Mouse (Mus musculus): ENCODE measurements around the gene Pou2f3. TPM values are rescaled to one million over a fixed set of nuclear protein-coding genes. Genes with fewer than 3 reads are reported as not detected.
A peak's percentile ranks its signal among the peaks of the same experiment; 100 is the strongest.

Gene Pou2f3
- total and polyA plus RNA-seq, 3 experiments: 0.14 TPM; not detected in 2

- Histone ChIP-seq H3K27me3 (ENCODE audit: control insufficient read depth, insufficient read depth, low read length) (no peaks in the 10 kb centered on the region), H3K36me3 (ENCODE audit: control insufficient read depth, insufficient read depth, low read length) (peaks cover 17% of the 10 kb centered on the region), H3K4me3 (peak overlapping the region; percentile 90), H3K9ac (ENCODE audit: low read depth, low read length) (peak overlapping the region; percentile 15), H3K79me2 (replicated peaks; ENCODE audit: control insufficient read depth, insufficient read depth, low read length) (peaks cover 3% of the 10 kb centered on the region; the same call in 1 of the 2 replicates), H3K4me1 (ENCODE audit: control insufficient read depth, insufficient read depth, low read length) (peaks cover 17% of the 10 kb centered on the region), H3K27ac (peak overlapping the region; percentile 98)
- TF ChIP-seq CTCF (IDR thresholded peaks at IDR 0.05): 0 out of 2 replicates have a peak, but pooled peaks have one; percentile 5
- TF ChIP-seq POLR2A (IDR thresholded peaks at IDR 0.05; ENCODE audit: insufficient read depth, low read depth, low read length): no peak
- WGBS: 67% methylated on average over 2 of the region's 2 CpGs
- intact Hi-C loops (cut with DNase I): loop anchor here (2.0 kb wide), 1 partner anchor 64 kb away; no protein-coding TSS in a partner anchor
- DNase-seq: no peak
Observed at GRCm38 (mm10) chr9:43102931-43103330, 107.2 kb downstream of the Pou2f3 start.

- Histone ChIP-seq H3K27me3 (ENCODE audit: control insufficient read depth, insufficient read depth, low read length) (no peaks in the 10 kb centered on the region), H3K4me3 (peak overlapping the region; percentile 90), H3K36me3 (ENCODE audit: control insufficient read depth, insufficient read depth, low read length) (peaks cover 21% of the 10 kb centered on the region), H3K27ac (peak overlapping the region; percentile 98), H3K79me2 (replicated peaks; ENCODE audit: control insufficient read depth, insufficient read depth, low read length) (peaks cover 5% of the 10 kb centered on the region), H3K9ac (ENCODE audit: low read depth, low read length) (peak overlapping the region; percentile 18), H3K4me1 (ENCODE audit: control insufficient read depth, insufficient read depth, low read length) (peaks cover 18% of the 10 kb centered on the region)
- WGBS: 10% methylated on average over 8 of the region's 8 CpGs
- DNase-seq: peak; percentile 46 to 52
- intact Hi-C loops (cut with DNase I): loop anchor here (2.0 kb wide), 1 partner anchor 63 kb away; no protein-coding TSS in a partner anchor
- TF ChIP-seq POLR2A (IDR thresholded peaks at IDR 0.05; ENCODE audit: insufficient read depth, low read depth, low read length): peak; percentile 60; the same call in 1 of the 2 replicates
- no peak for TF ChIP-seq CTCF (IDR thresholded peaks at IDR 0.05)
Observed at GRCm38 (mm10) chr9:43101936-43102595, 108.1 kb downstream of the Pou2f3 start.

GRCm38 (mm10) chr9:43098922-43099321 is 111.2 kb downstream of the Pou2f3 start:
- H3K9ac ChIP-seq (ENCODE audit: low read depth, low read length): no peak overlapping the region
- H3K79me2 ChIP-seq (replicated peaks; ENCODE audit: control insufficient read depth, insufficient read depth, low read length): peaks cover 16% of the 10 kb centered on the region
- WGBS: 16% methylated on average over 4 of the region's 4 CpGs
- intact Hi-C loops (cut with DNase I): no loop called here
- peak overlapping the region; percentile 71 for H3K27ac ChIP-seq
- peaks cover 33% of the 10 kb centered on the region for H3K4me1 ChIP-seq (ENCODE audit: control insufficient read depth, insufficient read depth, low read length)
- DNase-seq: peak in 1 of 2 experiments; percentile 38
- H3K4me3 ChIP-seq: no peak overlapping the region
- TF ChIP-seq EP300 (IDR thresholded peaks at IDR 0.05; ENCODE audit: insufficient read depth, low read depth, low read length): 0 out of 2 replicates have a peak, but pooled peaks have one; percentile 9
- peak; percentile 33; the same call in 1 of the 2 replicates for TF ChIP-seq POLR2A (IDR thresholded peaks at IDR 0.05; ENCODE audit: insufficient read depth, low read depth, low read length)
- no peak for TF ChIP-seq CTCF (IDR thresholded peaks at IDR 0.05)
- no peaks in the 10 kb centered on the region for H3K27me3 ChIP-seq (ENCODE audit: control insufficient read depth, insufficient read depth, low read length)
- H3K36me3 ChIP-seq (ENCODE audit: control insufficient read depth, insufficient read depth, low read length): peaks cover 42% of the 10 kb centered on the region

- Histone ChIP-seq H3K27me3 (ENCODE audit: control insufficient read depth, insufficient read depth, low read length) (no peaks in the 10 kb centered on the region), H3K79me2 (replicated peaks; ENCODE audit: control insufficient read depth, insufficient read depth, low read length) (peaks cover 14% of the 10 kb centered on the region), H3K9ac (ENCODE audit: low read depth, low read length) (no peak overlapping the region), H3K36me3 (ENCODE audit: control insufficient read depth, insufficient read depth, low read length) (peaks cover 48% of the 10 kb centered on the region), H3K4me1 (ENCODE audit: control insufficient read depth, insufficient read depth, low read length) (peaks cover 33% of the 10 kb centered on the region), H3K27ac (peak overlapping the region; percentile 71), H3K4me3 (no peak overlapping the region)
- TF ChIP-seq EP300 (IDR thresholded peaks at IDR 0.05; ENCODE audit: insufficient read depth, low read depth, low read length): no peak
- TF ChIP-seq CTCF (IDR thresholded peaks at IDR 0.05): no peak
- no peak for TF ChIP-seq POLR2A (IDR thresholded peaks at IDR 0.05; ENCODE audit: insufficient read depth, low read depth, low read length)
- intact Hi-C loops (cut with DNase I): no loop called here
- 65% methylated on average over 3 of the region's 3 CpGs for WGBS
- no peak for DNase-seq
Observed at GRCm38 (mm10) chr9:43097801-43098557, 112.2 kb downstream of the Pou2f3 start.

GRCm38 (mm10) chr9:43096337-43096736 is 113.8 kb downstream of the Pou2f3 start:
- intact Hi-C loops (cut with DNase I): no loop called here
- peaks cover 51% of the 10 kb centered on the region for H3K36me3 ChIP-seq (ENCODE audit: control insufficient read depth, insufficient read depth, low read length)
- no peak overlapping the region for H3K4me3 ChIP-seq
- H3K79me2 ChIP-seq (replicated peaks; ENCODE audit: control insufficient read depth, insufficient read depth, low read length): peaks cover 17% of the 10 kb centered on the region
- no peak overlapping the region for H3K9ac ChIP-seq (ENCODE audit: low read depth, low read length)
- H3K27ac ChIP-seq: no peak overlapping the region
- H3K27me3 ChIP-seq (ENCODE audit: control insufficient read depth, insufficient read depth, low read length): no peaks in the 10 kb centered on the region
- TF ChIP-seq CTCF (IDR thresholded peaks at IDR 0.05): no peak
- TF ChIP-seq EP300 (IDR thresholded peaks at IDR 0.05; ENCODE audit: insufficient read depth, low read depth, low read length): no peak
- TF ChIP-seq POLR2A (IDR thresholded peaks at IDR 0.05; ENCODE audit: insufficient read depth, low read depth, low read length): no peak
- H3K4me1 ChIP-seq (ENCODE audit: control insufficient read depth, insufficient read depth, low read length): peaks cover 33% of the 10 kb centered on the region
- no peak for DNase-seq

GRCm38 (mm10) chr9:43094828-43095227 is 115.3 kb downstream of the Pou2f3 start:
- TF ChIP-seq EP300 (IDR thresholded peaks at IDR 0.05; ENCODE audit: insufficient read depth, low read depth, low read length) (no peak), POLR2A (IDR thresholded peaks at IDR 0.05; ENCODE audit: insufficient read depth, low read depth, low read length) (no peak), CTCF (IDR thresholded peaks at IDR 0.05) (no peak)
- WGBS: 46% methylated on average over 4 of the region's 4 CpGs
- intact Hi-C loops (cut with DNase I): no loop called here
- Histone ChIP-seq H3K4me3 (no peak overlapping the region), H3K9ac (ENCODE audit: low read depth, low read length) (no peak overlapping the region), H3K79me2 (replicated peaks; ENCODE audit: control insufficient read depth, insufficient read depth, low read length) (peaks cover 17% of the 10 kb centered on the region), H3K4me1 (ENCODE audit: control insufficient read depth, insufficient read depth, low read length) (peaks cover 35% of the 10 kb centered on the region), H3K27ac (no peak overlapping the region; the same call in 1 of the 2 replicates), H3K36me3 (ENCODE audit: control insufficient read depth, insufficient read depth, low read length) (peaks cover 53% of the 10 kb centered on the region), H3K27me3 (ENCODE audit: control insufficient read depth, insufficient read depth, low read length) (no peaks in the 10 kb centered on the region)
- no peak for DNase-seq

All from heart, adult 2 months (tissue).